Mouse (Mus musculus): ENCODE measurements at regions not wholly inside any gene's neighbourhood (a gene's known extent, or its start where the extent isn't known, plus 50 kb on each side); places are given as distances from the start of the nearest gene placed in this dataset.

DNA sequence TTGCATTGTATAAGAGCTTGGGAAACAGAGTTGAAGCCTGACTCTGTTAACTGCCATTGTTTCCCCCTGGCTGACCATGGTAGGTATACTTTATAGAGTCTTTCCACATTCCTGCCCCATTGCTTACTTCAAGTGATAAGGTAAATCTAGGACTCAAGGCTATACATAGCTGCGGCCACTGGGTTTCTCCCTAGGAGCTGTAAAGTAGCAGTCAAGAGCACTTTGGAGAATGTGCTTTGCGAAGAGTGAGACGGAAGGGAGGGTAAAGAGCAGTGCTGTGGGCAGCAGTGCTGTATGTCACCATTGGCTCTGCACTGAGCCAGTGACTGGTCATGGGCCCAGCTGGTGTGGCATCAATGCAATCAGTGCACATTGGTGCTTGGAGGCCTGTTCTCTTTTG lies 240.1 kb downstream of the Rnd3 start:
- TF ChIP-seq POLR2A (IDR thresholded peaks at IDR 0.05; ENCODE audit: low read depth, low read length) (no peak), CTCF (IDR thresholded peaks at IDR 0.05; ENCODE audit: extremely low read depth, insufficient read length, insufficient replicate concordance, low read depth, low read length) (no peak)

Measured in small intestine, adult 2 months (tissue).